Mouse (Mus musculus): ENCODE measurements around the gene Mrpl54. TPM values are rescaled to one million over a fixed set of nuclear protein-coding genes. Genes with fewer than 3 reads are reported as not detected.

Mrpl54 gene
- total and polyA plus RNA-seq, 3 experiments = 137 to 421 (median 157) TPM

DNA sequence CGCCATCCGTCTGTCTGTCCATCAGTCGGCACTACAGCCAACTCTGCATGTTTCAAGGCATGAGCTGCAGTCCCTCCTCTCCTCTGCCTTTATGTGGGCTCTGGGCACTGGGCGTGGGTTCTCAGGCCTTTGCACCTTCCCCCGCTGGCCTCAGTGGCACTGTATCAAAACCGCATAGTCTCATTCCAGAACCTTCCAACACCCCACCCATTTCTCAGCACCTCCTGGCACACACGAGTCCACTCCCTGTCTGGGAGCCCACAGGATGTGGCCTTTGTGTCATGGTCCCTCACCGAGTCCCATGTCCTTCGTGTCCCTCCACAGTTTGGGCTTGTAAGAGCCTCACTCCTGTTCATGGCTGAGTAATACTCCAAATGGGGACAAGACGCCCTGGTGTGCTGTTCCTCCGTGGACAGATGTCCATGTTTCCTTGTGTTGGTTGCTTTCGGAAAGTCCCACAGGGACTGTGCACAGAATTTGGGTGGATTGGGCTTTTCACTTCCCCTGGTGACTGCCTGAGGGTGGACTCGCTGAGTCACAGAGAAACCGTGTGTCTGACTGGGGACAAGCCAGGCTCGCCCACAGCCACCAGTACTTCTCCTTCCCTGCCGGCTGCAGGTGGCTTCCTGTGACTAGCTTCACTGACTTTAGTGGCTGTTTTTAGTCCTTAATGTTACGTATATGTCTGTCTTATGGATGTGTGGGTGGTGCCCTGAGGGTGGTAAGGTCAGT lies 31.8 kb upstream of the Mrpl54 start:
- Histone ChIP-seq H3K9me3 (replicated peaks; ENCODE audit: insufficient read depth, low read length) (no peaks in the 10 kb centered on the region), H3K4me3 (ENCODE audit: control insufficient read depth in 1 of 2, insufficient read depth in 1 of 2, low read depth in 2 of 2, low read length in 2 of 2) (no peak overlapping the region), H3K4me1 (ENCODE audit: control insufficient read depth in 1 of 2, insufficient read depth in 2 of 2, low read length in 2 of 2) (peaks cover 4 to 21% of the 10 kb centered on the region in 2 experiments; a peak in 3 of 4 replicates), H3K27ac (ENCODE audit: control insufficient read depth, low read depth, low read length) (no peak overlapping the region), H3K79me2 (ENCODE audit: control insufficient read depth, insufficient read depth, low read length, poor library complexity) (peaks cover 73% of the 10 kb centered on the region), H3K27me3 (ENCODE audit: control insufficient read depth in 1 of 2, insufficient read depth in 2 of 2, low read length in 2 of 2) (no peaks in the 10 kb centered on the region), H3K9ac (ENCODE audit: control insufficient read depth, low read depth, low read length, poor library complexity, severe bottlenecking) (no peak overlapping the region), H3K36me3 (ENCODE audit: control insufficient read depth in 1 of 2, insufficient read depth in 2 of 2, low read length in 2 of 2) (peaks cover 0 to 10% of the 10 kb centered on the region in 2 experiments; a peak in 2 of 4 replicates)
- DNase-seq (ENCODE audit: low read depth, low spot score) = peak; percentile 44
- TF ChIP-seq POLR2A (IDR thresholded peaks at IDR 0.05; ENCODE audit: control insufficient read depth in 1 of 2, insufficient read depth in 1 of 2, low read depth in 1 of 2, low read length in 2 of 2, poor library complexity in 1 of 2) (no peak), NELFE (IDR thresholded peaks at IDR 0.05; ENCODE audit: low read depth, low read length) (no peak), GABPA (IDR thresholded peaks at IDR 0.05; ENCODE audit: low read depth, low read length) (no peak), POLR2AphosphoS2 (IDR thresholded peaks at IDR 0.05; ENCODE audit: low read length) (no peak), TBP (IDR thresholded peaks at IDR 0.05; ENCODE audit: low read depth, low read length) (no peak), MAFK (IDR thresholded peaks at IDR 0.05; ENCODE audit: borderline replicate concordance, low read depth, low read length) (no peak), MAX (IDR thresholded peaks at IDR 0.05; ENCODE audit: low read length) (no peak), USF1 (IDR thresholded peaks at IDR 0.05; ENCODE audit: low read depth, low read length) (no peak)

- H3K9ac ChIP-seq (ENCODE audit: control insufficient read depth, low read depth, low read length, poor library complexity, severe bottlenecking) = no peak overlapping the region
- H3K9me3 ChIP-seq (replicated peaks; ENCODE audit: insufficient read depth, low read length) = no peaks in the 10 kb centered on the region
- H3K27ac ChIP-seq (ENCODE audit: control insufficient read depth, low read depth, low read length) = no peak overlapping the region
- H3K4me1 ChIP-seq (ENCODE audit: control insufficient read depth in 1 of 2, insufficient read depth in 2 of 2, low read length in 2 of 2) = peaks cover 4 to 21% of the 10 kb centered on the region in 2 experiments; a peak in 3 of 4 replicates
- H3K79me2 ChIP-seq (ENCODE audit: control insufficient read depth, insufficient read depth, low read length, poor library complexity) = peaks cover 77% of the 10 kb centered on the region
- H3K4me3 ChIP-seq (ENCODE audit: control insufficient read depth in 1 of 2, insufficient read depth in 1 of 2, low read depth in 2 of 2, low read length in 2 of 2) = no peak overlapping the region
- no peak for TF ChIP-seq NELFE (IDR thresholded peaks at IDR 0.05; ENCODE audit: low read depth, low read length)
- no peak for TF ChIP-seq MYC (IDR thresholded peaks at IDR 0.05; ENCODE audit: low read depth, low read length)
- TF ChIP-seq MAFK (IDR thresholded peaks at IDR 0.05; ENCODE audit: borderline replicate concordance, low read depth, low read length) = no peak
- TF ChIP-seq KAT2A (conservative IDR thresholded peaks at IDR 0.05; ENCODE audit: low read depth, low read length) = no peak
- no peak for TF ChIP-seq UBTF (IDR thresholded peaks at IDR 0.05; ENCODE audit: borderline replicate concordance, insufficient read depth, low read depth, low read length)
- TF ChIP-seq CHD2 (IDR thresholded peaks at IDR 0.05; ENCODE audit: low read length) = no peak
- TF ChIP-seq MEF2A (IDR thresholded peaks at IDR 0.05; ENCODE audit: extremely low read depth, insufficient replicate concordance, low read depth, low read length, poor library complexity, severe bottlenecking) = no peak
- TF ChIP-seq POLR2AphosphoS2 (IDR thresholded peaks at IDR 0.05; ENCODE audit: low read length) = no peak
- no peak for TF ChIP-seq E2F4 (IDR thresholded peaks at IDR 0.05; ENCODE audit: borderline replicate concordance, low read depth, low read length)
- no peak for TF ChIP-seq RAD21 (IDR thresholded peaks at IDR 0.05; ENCODE audit: low read depth, low read length)
- no peak for TF ChIP-seq ZC3H11A (IDR thresholded peaks at IDR 0.05; ENCODE audit: low read depth, low read length)
- TF ChIP-seq GABPA (IDR thresholded peaks at IDR 0.05; ENCODE audit: low read depth, low read length) = no peak
- no peak for TF ChIP-seq JUND (IDR thresholded peaks at IDR 0.05; ENCODE audit: low read depth, low read length)
- no peak for TF ChIP-seq ETS1 (IDR thresholded peaks at IDR 0.05; ENCODE audit: low read depth, low read length)
- no peak for TF ChIP-seq SMC3 (IDR thresholded peaks at IDR 0.05; ENCODE audit: low read depth, low read length)
- TF ChIP-seq SIN3A (IDR thresholded peaks at IDR 0.05; ENCODE audit: low read length) = no peak
- no peak for TF ChIP-seq ELF1 (IDR thresholded peaks at IDR 0.05; ENCODE audit: low read depth, low read length)
- TF ChIP-seq BHLHE40 (IDR thresholded peaks at IDR 0.05; ENCODE audit: borderline replicate concordance, low read depth, low read length) = no peak
- H3K27me3 ChIP-seq (ENCODE audit: control insufficient read depth in 1 of 2, insufficient read depth in 2 of 2, low read length in 2 of 2) = no peaks in the 10 kb centered on the region
- no peak for DNase-seq (ENCODE audit: low read depth, low spot score)
- H3K36me3 ChIP-seq (ENCODE audit: control insufficient read depth in 1 of 2, insufficient read depth in 2 of 2, low read length in 2 of 2) = peaks cover 0 to 10% of the 10 kb centered on the region in 2 experiments; a peak in 2 of 4 replicates
Measured at GRCm38 (mm10) chr10:81297845-81298244, 31.1 kb upstream of the Mrpl54 start.

Measured in MEL (cell line).